In the genomic region with DNA sequence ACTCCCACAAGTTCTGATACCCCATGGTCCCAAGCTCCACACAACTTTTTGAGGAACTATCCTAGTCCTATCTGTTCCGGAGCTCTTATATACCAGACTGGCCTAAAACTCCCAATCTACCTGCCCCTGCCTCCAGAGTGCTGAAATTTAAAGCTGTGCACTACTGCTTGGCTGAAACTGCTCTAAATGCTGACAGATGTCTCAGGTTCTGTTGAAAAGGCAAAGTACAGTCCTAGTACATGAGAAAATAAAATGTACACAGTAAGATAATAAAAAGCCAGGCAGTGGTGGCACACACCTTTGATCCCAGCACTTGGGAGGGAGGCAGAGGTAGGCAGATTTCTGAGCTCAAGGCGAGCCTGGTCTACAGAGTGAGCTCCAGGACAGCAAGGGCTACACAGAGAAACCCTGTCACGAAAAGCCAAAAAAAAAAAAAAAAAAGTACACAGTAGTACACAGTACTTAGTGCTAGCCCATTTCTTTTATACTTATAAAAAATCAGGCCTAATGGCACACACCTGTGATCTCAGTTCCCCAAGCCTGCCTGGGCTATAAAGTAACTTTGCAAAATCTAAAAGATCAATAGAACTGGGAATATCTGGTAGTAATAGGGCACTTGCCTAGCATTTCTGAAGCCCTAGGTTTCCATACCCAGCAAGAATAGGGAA, we compare ENCODE assay signal across 15 mouse cellular contexts. TPM values are rescaled to one million over a fixed set of nuclear protein-coding genes. Genes with fewer than 3 reads are reported as not detected.
DNase-seq lines count a peak whose midpoint lies in the region; ATAC-seq and TF ChIP-seq lines count a peak whose summit lies in the region.
"Had no signal": no experiment of that assay in that cellular context is flagged by ENCODE, and none has a peak within 500 bp of the region (broad histone marks: within the 10 kb centered on the region; RNA-seq: fewer than 3 reads in every experiment).

No protein-coding gene starts in this region.

- H3K9me3 ChIP-seq in limb, embryonic 15.5 days, result no peaks in the 10 kb centered on the region
- H3K9me3 ChIP-seq in limb, embryonic 10.5 days (replicated peaks), result no peaks in the 10 kb centered on the region
- H3K9me3 ChIP-seq in CH12.LX (replicated peaks; ENCODE audit: low read length), result no peaks in the 10 kb centered on the region
- H3K9me3 ChIP-seq: forebrain, embryonic 13.5 days; limb, embryonic 12.5 days; neural tube, embryonic 12.5 days had no signal

- peak; percentile 20; the same call in 1 of the 2 replicates for TF ChIP-seq POLR2A in CH12.LX (IDR thresholded peaks at IDR 0.05; ENCODE audit: low read depth, low read length)

- no peak for TF ChIP-seq CTCF in CH12.LX (conservative IDR thresholded peaks at IDR 0.05 in 1 of 2, IDR thresholded peaks at IDR 0.05 in 1 of 2; ENCODE audit: low read depth in 2 of 2, low read length in 2 of 2)

- no peak overlapping the region for H3K4me2 ChIP-seq in limb, embryonic 15.5 days
- peak overlapping the region; percentile 64; the same call in 1 of the 2 replicates for H3K4me2 ChIP-seq in CH12.LX (ENCODE audit: insufficient read depth, low read depth, poor library complexity, severe bottlenecking)
- H3K4me2 ChIP-seq: limb, embryonic 12.5 days had no signal

- no peak overlapping the region for H3K9ac ChIP-seq in limb, embryonic 15.5 days
- H3K9ac ChIP-seq in CH12.LX (ENCODE audit: insufficient read depth, low read depth), result no peak overlapping the region; the same call in 1 of the 2 replicates
- H3K9ac ChIP-seq: forebrain, embryonic 13.5 days; limb, embryonic 12.5 days; neural tube, embryonic 12.5 days had no signal

- no peak for ATAC-seq in limb, embryonic 15.5 days (ENCODE audit: insufficient number of reproducible peaks, low FRiP score, low TSS enrichment, low read depth)
- ATAC-seq: forebrain, embryonic 13.5 days; hindbrain, embryonic 16.5 days had no signal

- WGBS in limb, embryonic 15.5 days, result 71% methylated on average over 3 of the region's 3 CpGs
- 66% methylated on average over 3 of the region's 3 CpGs for WGBS in limb, embryonic 10.5 days

- peaks cover 19% of the 10 kb centered on the region for H3K36me3 ChIP-seq in limb, embryonic 15.5 days
- peaks cover 24% of the 10 kb centered on the region for H3K36me3 ChIP-seq in limb, embryonic 10.5 days
- peaks cover 20 to 23% of the 10 kb centered on the region in 2 experiments for H3K36me3 ChIP-seq in CH12.LX (replicated peaks in 1 of 2; ENCODE audit: control insufficient read depth in 1 of 2, insufficient read depth in 1 of 2, low read length in 1 of 2)

- in situ Hi-C loops in CH12.LX (cut with MboI; ENCODE audit: low pct_ligation_motif_present, low pct_unique_long_range_greater_than_20kb, low sequenced_read_pairs), result no loop called here

- H3K27ac ChIP-seq in limb, embryonic 15.5 days, result peak overlapping the region; percentile 38; the same call in 1 of the 2 replicates
- no peak overlapping the region for H3K27ac ChIP-seq in limb, embryonic 10.5 days
- no peak overlapping the region for H3K27ac ChIP-seq in CH12.LX (ENCODE audit: insufficient read depth, low read depth)
- H3K27ac ChIP-seq: forebrain, embryonic 13.5 days; limb, embryonic 12.5 days; neural tube, embryonic 12.5 days had no signal

- no peaks in the 10 kb centered on the region for H3K27me3 ChIP-seq in limb, embryonic 15.5 days
- no peaks in the 10 kb centered on the region for H3K27me3 ChIP-seq in limb, embryonic 10.5 days (ENCODE audit: low read depth, poor library complexity, severe bottlenecking)
- H3K27me3 ChIP-seq in CH12.LX (replicated peaks), result no peaks in the 10 kb centered on the region
- H3K27me3 ChIP-seq: forebrain, embryonic 13.5 days; limb, embryonic 12.5 days; neural tube, embryonic 12.5 days had no signal

- H3K4me3 ChIP-seq in limb, embryonic 15.5 days, result no peak overlapping the region
- H3K4me3 ChIP-seq in limb, embryonic 10.5 days, result no peak overlapping the region
- H3K4me3 ChIP-seq in CH12.LX (replicated peaks in 1 of 3; ENCODE audit: low read depth in 2 of 3, low read length in 2 of 3, poor library complexity in 1 of 3), result peak overlapping the region in 1 of 3 experiments; percentile 39
- H3K4me3 ChIP-seq: forebrain, embryonic 13.5 days; limb, embryonic 12.5 days; neural tube, embryonic 12.5 days had no signal

- dilution Hi-C loops in CH12.LX (cut with MboI; ENCODE audit: extremely low pct_ligation_motif_present, extremely low pct_unique_long_range_greater_than_20kb, low sequenced_read_pairs), result no loop called here

- TF ChIP-seq RAD21 in CH12.LX (IDR thresholded peaks at IDR 0.05; ENCODE audit: low read depth, low read length), result no peak

- TF ChIP-seq EP300 in CH12.LX (IDR thresholded peaks at IDR 0.05; ENCODE audit: low read length), result 0 out of 2 replicates have a peak, but pooled peaks have one; percentile 12

- DNase-seq in limb, embryonic 10.5 days (ENCODE audit: low spot score), result no peak
- no peak for DNase-seq in CH12.LX (ENCODE audit: extremely low read depth)
- peak; percentile 32 for DNase-seq in c-Kit-positive CD71-positive TER-119-positive erythroid progenitor cells, embryonic 14.5 days (ENCODE audit: low spot score)
- DNase-seq in natural killer cell, adult 2 months (ENCODE audit: low spot score in 2 of 2), result peak; percentile 28 to 35
- no peak for DNase-seq in urinary bladder, postnatal 10 days (ENCODE audit: low spot score)
- DNase-seq in left cerebral cortex, adult 8-10 months (ENCODE audit: low spot score in 2 of 2), result no peak

- H3K79me2 ChIP-seq in CH12.LX (replicated peaks; ENCODE audit: control insufficient read depth, extremely low read depth, insufficient read depth, poor library complexity, severe bottlenecking), result peaks cover 19% of the 10 kb centered on the region

- peaks cover 7% of the 10 kb centered on the region; the same call in 1 of the 2 replicates for H3K4me1 ChIP-seq in limb, embryonic 15.5 days
- peaks cover 8% of the 10 kb centered on the region; the same call in 1 of the 2 replicates for H3K4me1 ChIP-seq in limb, embryonic 10.5 days
- peaks cover 2 to 19% of the 10 kb centered on the region in 2 experiments; a peak in 2 of 4 replicates for H3K4me1 ChIP-seq in CH12.LX (ENCODE audit: control insufficient read depth in 1 of 2, insufficient read depth in 2 of 2)

TF ChIP-seq in CH12.LX, 34 proteins besides CTCF, POLR2A, EP300 and RAD21 (continues in another document):
- no peak for TF ChIP-seq TCF12 (IDR thresholded peaks at IDR 0.05; ENCODE audit: low read depth, low read length)
- no peak for TF ChIP-seq MAFK (IDR thresholded peaks at IDR 0.05; ENCODE audit: insufficient replicate concordance, low read length)
- TF ChIP-seq MYC (IDR thresholded peaks at IDR 0.05; ENCODE audit: low read depth, low read length), result no peak
- no peak for TF ChIP-seq SIN3A (IDR thresholded peaks at IDR 0.05; ENCODE audit: low read length)
- TF ChIP-seq GABPA (IDR thresholded peaks at IDR 0.05; ENCODE audit: insufficient replicate concordance, low read depth, low read length), result no peak
- no peak for TF ChIP-seq PAX5 (IDR thresholded peaks at IDR 0.05; ENCODE audit: low read length)
- TF ChIP-seq ZMIZ1 (IDR thresholded peaks at IDR 0.05; ENCODE audit: low read depth, low read length), result peak; percentile 80
- no peak for TF ChIP-seq IRF4 (IDR thresholded peaks at IDR 0.05; ENCODE audit: low read depth, low read length)
- TF ChIP-seq BHLHE40 (IDR thresholded peaks at IDR 0.05; ENCODE audit: low read depth, low read length), result no peak
- TF ChIP-seq MEF2A (IDR thresholded peaks at IDR 0.05; ENCODE audit: borderline replicate concordance, low read depth, low read length), result no peak
- TF ChIP-seq MAZ (IDR thresholded peaks at IDR 0.05; ENCODE audit: low read depth, low read length), result peak; percentile 66; the same call in 1 of the 2 replicates
- TF ChIP-seq ZKSCAN1 (IDR thresholded peaks at IDR 0.05; ENCODE audit: borderline replicate concordance, low read depth, low read length), result no peak
- peak; percentile 85 for TF ChIP-seq POLR2AphosphoS2 (IDR thresholded peaks at IDR 0.05; ENCODE audit: low read depth, low read length)
- TF ChIP-seq CHD1 (IDR thresholded peaks at IDR 0.05; ENCODE audit: low read depth, low read length), result no peak
- TF ChIP-seq NELFE (IDR thresholded peaks at IDR 0.05; ENCODE audit: low read depth, low read length), result no peak
- no peak for TF ChIP-seq E2F4 (IDR thresholded peaks at IDR 0.05; ENCODE audit: insufficient replicate concordance, low read depth, low read length)
- no peak for TF ChIP-seq JUN (IDR thresholded peaks at IDR 0.05; ENCODE audit: insufficient read depth, low read depth, low read length)
- TF ChIP-seq KAT2A (IDR thresholded peaks at IDR 0.05; ENCODE audit: insufficient replicate concordance, low read length), result no peak

RNA-seq across cellular contexts. Expression of a gene that starts 3.0 kb away (rescaled TPM):
- 1,535 and 1,764 TPM in 2 replicates for polyA plus RNA-seq in limb, embryonic 15.5 days (2015; fragmentation: Nextera tagmentation; extraction: Ambion mirVana)
- polyA plus RNA-seq in limb, embryonic 10.5 days (2016; fragmentation: Nextera tagmentation; extraction: Ambion mirVana), result 1,486 and 1,565 TPM in 2 replicates
- 249 and 265 TPM in 2 replicates for total RNA-seq in CH12.LX (2012; rRNA removed)
- 401 and 406 TPM in 2 replicates for total RNA-seq in CH12.LX (2014; rRNA removed)
- polyA plus RNA-seq in CH12.LX (2012; ENCODE audit: insufficient read length, low read depth), result 989 and 1,001 TPM in 2 replicates
- 100 to 1,000 TPM; 753 to 824 (median 763) TPM for total RNA-seq in left cerebral cortex, adult 8-10 months (2022)

RNA-seq across cellular contexts. Expression of a gene that starts 11.5 kb away (rescaled TPM):
- polyA plus RNA-seq in limb, embryonic 15.5 days (2015; fragmentation: Nextera tagmentation; extraction: Ambion mirVana), result 3.1 and 4.0 TPM in 2 replicates
- not detected in 2 replicates for polyA plus RNA-seq in limb, embryonic 10.5 days (2016; fragmentation: Nextera tagmentation; extraction: Ambion mirVana)
- total RNA-seq in CH12.LX (2012; rRNA removed), result not detected in 2 replicates
- not detected in 2 replicates for total RNA-seq in CH12.LX (2014; rRNA removed)
- not detected in 2 replicates for polyA plus RNA-seq in CH12.LX (2012; ENCODE audit: insufficient read length, low read depth)
- total RNA-seq in left cerebral cortex, adult 8-10 months (2022), result not detected
- total RNA-seq: granulocyte monocyte progenitor cell, adult 5-6 weeks; megakaryocyte-erythroid progenitor cell, adult 5-6 weeks had no signal
- polyA plus RNA-seq: hindbrain, embryonic 16.5 days; limb, embryonic 12.5 days; neural tube, embryonic 12.5 days had no signal

RNA-seq across cellular contexts. Expression of a gene that starts 33.2 kb away (rescaled TPM):
- polyA plus RNA-seq in limb, embryonic 15.5 days (2015; fragmentation: Nextera tagmentation; extraction: Ambion mirVana), result 1.9 and 2.8 TPM in 2 replicates
- 0.85 and 1.3 TPM in 2 replicates for polyA plus RNA-seq in limb, embryonic 10.5 days (2016; fragmentation: Nextera tagmentation; extraction: Ambion mirVana)
- total RNA-seq in CH12.LX (2012; rRNA removed) (0.21 and 0.34 TPM in 2 replicates), CH12.LX (2014; rRNA removed) (not detected in 2 replicates)
- polyA plus RNA-seq in CH12.LX (2012; ENCODE audit: insufficient read length, low read depth), result 0.22 TPM in 1 of 2 replicates, not detected in the other
- 100 to 1,000 TPM; 132 to 184 (median 175) TPM for total RNA-seq in left cerebral cortex, adult 8-10 months (2022)
- total RNA-seq: granulocyte monocyte progenitor cell, adult 5-6 weeks; megakaryocyte-erythroid progenitor cell, adult 5-6 weeks had no signal

RNA-seq across cellular contexts. Expression of a gene that starts 53.1 kb away (rescaled TPM):
- 0.15 TPM in 1 of 2 replicates, not detected in the other for polyA plus RNA-seq in limb, embryonic 15.5 days (2015; fragmentation: Nextera tagmentation; extraction: Ambion mirVana)
- polyA plus RNA-seq in limb, embryonic 10.5 days (2016; fragmentation: Nextera tagmentation; extraction: Ambion mirVana), result 0.21 TPM in 1 of 2 replicates, not detected in the other
- total RNA-seq in CH12.LX (2012; rRNA removed) (not detected in 2 replicates), CH12.LX (2014; rRNA removed) (not detected in 2 replicates)
- polyA plus RNA-seq in CH12.LX (2012; ENCODE audit: insufficient read length, low read depth), result not detected in 2 replicates
- total RNA-seq in left cerebral cortex, adult 8-10 months (2022), result not detected
- total RNA-seq: granulocyte monocyte progenitor cell, adult 5-6 weeks; megakaryocyte-erythroid progenitor cell, adult 5-6 weeks had no signal
- polyA plus RNA-seq: cortical plate, adult 2 months; forebrain, embryonic 13.5 days; hindbrain, embryonic 16.5 days; limb, embryonic 12.5 days; neural tube, embryonic 12.5 days; stomach, embryonic 16.5 days had no signal

Comparison
In these comparisons a context has a peak if more than half of its experiments do, and no peak if none do; other contexts are left out.
1. DNase-seq: peak in c-Kit-positive CD71-positive TER-119-positive erythroid progenitor cells, embryonic 14.5 days (single experiment) and natural killer cell, adult 2 months (2 of 2); none in limb, embryonic 10.5 days (single experiment), CH12.LX (single experiment), urinary bladder, postnatal 10 days (single experiment) and left cerebral cortex, adult 8-10 months (0 of 2).